Mouse (Mus musculus) hindbrain, embryonic 16.5 days (tissue): ENCODE results near the gene Ehd1. TPM values are rescaled to one million over a fixed set of nuclear protein-coding genes. Genes with fewer than 3 reads are reported as not detected.

Experiments used
- ATAC-seq: fragments of 200-750 bp; cut with Nextera tagmentation; 2 replicates; pipeline ENCODE4 v1.8.0; 2017; ENCODE audit warnings: moderate TSS enrichment, moderate library complexity
- H3K27ac ChIP-seq: fragments of 300-500 bp; sonication (generic); 2 replicates; pipeline ENCODE4 v1.5.1; 2014; ENCODE audit warnings: low read depth, mild to moderate bottlenecking, control low read depth, low read length, moderate library complexity
- H3K27me3 ChIP-seq: fragments of 300-500 bp; sonication (generic); replicated peaks from 2 replicates; pipeline ENCODE4 v1.6.1; 2014; ENCODE audit warnings: low read length; ENCODE audit not compliant: control insufficient read depth, insufficient read depth
- H3K36me3 ChIP-seq: fragments of 300-500 bp; sonication (generic); 2 replicates; pipeline ENCODE4 v1.6.1; 2014; ENCODE audit warnings: mild to moderate bottlenecking, low read length, moderate library complexity, mixed read lengths; ENCODE audit not compliant: control insufficient read depth, insufficient read depth
- H3K4me1 ChIP-seq: fragments of 300-500 bp; sonication (generic); 2 replicates; pipeline ENCODE4 v1.6.1; 2014; ENCODE audit warnings: low read depth, low read length; ENCODE audit not compliant: control insufficient read depth, insufficient read depth
- H3K4me2 ChIP-seq: fragments of 300-500 bp; sonication (generic); 2 replicates; pipeline ENCODE4 v1.6.1; 2014; ENCODE audit warnings: mild to moderate bottlenecking, low read length, control low read depth, moderate library complexity
- H3K4me3 ChIP-seq: fragments of 300-500 bp; sonication (generic); 2 replicates; pipeline ENCODE4 v1.5.1; 2014; ENCODE audit warnings: mild to moderate bottlenecking, low read length, control low read depth, moderate library complexity
- H3K9ac ChIP-seq: fragments of 300-500 bp; sonication (generic); 2 replicates; pipeline ENCODE4 v1.6.1; 2014; ENCODE audit warnings: low read depth, mild to moderate bottlenecking, control low read depth, low read length, moderate library complexity
- H3K9me3 ChIP-seq: fragments of 300-500 bp; sonication (generic); 2 replicates; pipeline ENCODE4 v1.6.1; 2014; ENCODE audit warnings: mild to moderate bottlenecking, low read length, moderate library complexity; ENCODE audit not compliant: control insufficient read depth
- WGBS: fragments of 180-500 bp; shearing (Covaris S2); extraction: QIAGEN DNeasy Blood & Tissue Kit; methylation state at CpG from one replicate; pipeline ENCODE4 v1.1.7; 2014; 5-methylcytosine and 5-hydroxymethylcytosine counted together
- polyA plus RNA-seq: library from polyadenylated mRNA; unstranded; fragments of >200 nt; fragmentation: Nextera tagmentation; extraction: Ambion mirVana; gene quantifications from 2 replicates; pipeline ENCODE4 v1.2.1, GENCODE M21; 2015

The Ehd1 gene
- polyA plus RNA-seq, 1 experiment from 2014 or later: 105 TPM

- ATAC-seq: no peak
- H3K4me3 ChIP-seq: no peak overlapping the region
- no peak overlapping the region for H3K4me2 ChIP-seq
- no peak overlapping the region for H3K27ac ChIP-seq
- 63% methylated on average over 6 of the region's 6 CpGs for WGBS
- H3K4me1 ChIP-seq: no peaks in the 10 kb centered on the region
- H3K9ac ChIP-seq: no peak overlapping the region
- peaks cover 14% of the 10 kb centered on the region for H3K36me3 ChIP-seq
- no peaks in the 10 kb centered on the region for H3K9me3 ChIP-seq
- H3K27me3 ChIP-seq: no peaks in the 10 kb centered on the region
Observed at GRCm38 (mm10) chr19:6265727-6266182, 10.8 kb upstream of the Ehd1 start.

- no peaks in the 10 kb centered on the region for H3K4me1 ChIP-seq
Observed at GRCm38 (mm10) chr19:6267306-6268169, 9.0 kb upstream of the Ehd1 start.

DNA sequence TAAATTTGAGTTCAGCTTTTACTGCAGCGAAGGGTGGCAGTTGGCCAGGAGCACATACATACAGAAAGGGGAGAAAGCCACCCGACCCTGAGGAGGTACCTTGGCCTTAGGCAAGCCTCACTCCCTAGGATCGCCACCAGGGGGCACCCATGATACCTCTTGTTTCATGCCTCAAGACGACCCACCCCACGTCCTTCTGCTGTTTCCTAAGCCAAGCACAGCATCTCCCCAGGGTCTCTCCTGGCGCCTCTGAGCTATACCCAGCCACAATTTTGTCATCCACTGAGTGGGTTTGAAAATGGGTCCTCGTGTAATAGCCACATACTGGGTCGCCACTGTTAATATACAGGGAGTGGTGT lies 8.4 kb upstream of the Ehd1 start:
- H3K4me2 ChIP-seq: no peak overlapping the region
- H3K9ac ChIP-seq: no peak overlapping the region
- peak; percentile 78; the same call in 1 of the 2 replicates for ATAC-seq
- no peaks in the 10 kb centered on the region for H3K27me3 ChIP-seq
- H3K36me3 ChIP-seq: no peaks in the 10 kb centered on the region
- no peak overlapping the region for H3K27ac ChIP-seq
- WGBS: 13% methylated on average over 8 of the region's 8 CpGs
- H3K9me3 ChIP-seq: no peaks in the 10 kb centered on the region
- no peak overlapping the region for H3K4me3 ChIP-seq
- H3K4me1 ChIP-seq: no peaks in the 10 kb centered on the region

More at GRCm38 (mm10) chr19:6267306-6268169, 9.0 kb upstream of the Ehd1 start:
- H3K27me3 ChIP-seq: no peaks in the 10 kb centered on the region
- H3K9ac ChIP-seq: no peak overlapping the region
- H3K9me3 ChIP-seq: no peaks in the 10 kb centered on the region
- ATAC-seq: no peak
- no peak overlapping the region for H3K4me2 ChIP-seq
- 0 out of 2 replicates have a peak overlapping the region, but pooled peaks have one; percentile 6 for H3K27ac ChIP-seq
- no peaks in the 10 kb centered on the region for H3K36me3 ChIP-seq
- no peak overlapping the region for H3K4me3 ChIP-seq
- WGBS: 67% methylated on average over 11 of the region's 11 CpGs

DNA sequence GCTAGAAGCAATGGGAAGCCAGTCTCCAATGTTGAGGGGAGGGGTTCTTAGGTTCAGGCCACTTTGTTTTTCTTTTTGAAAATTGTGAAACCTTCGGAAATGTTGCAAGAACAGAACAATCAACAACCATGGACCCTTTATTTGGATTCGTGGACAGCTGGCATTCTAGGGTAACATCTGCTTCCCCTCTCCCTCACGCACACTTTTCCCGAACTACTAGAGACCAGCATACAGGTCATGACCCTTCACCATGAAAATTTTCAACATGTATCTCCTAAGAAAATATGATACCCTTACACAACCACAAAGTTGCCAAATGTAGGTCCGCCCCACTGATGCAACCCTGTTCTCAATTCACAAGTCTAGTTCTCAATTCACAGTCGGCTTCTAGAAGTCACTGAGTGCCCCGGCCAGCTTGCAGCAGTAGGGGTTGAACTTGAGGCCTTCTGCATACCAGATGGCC lies 7.8 kb upstream of the Ehd1 start:
- Histone ChIP-seq H3K4me1 (no peaks in the 10 kb centered on the region), H3K27ac (no peak overlapping the region), H3K27me3 (no peaks in the 10 kb centered on the region), H3K4me2 (no peak overlapping the region), H3K9me3 (no peaks in the 10 kb centered on the region), H3K36me3 (no peaks in the 10 kb centered on the region), H3K4me3 (no peak overlapping the region), H3K9ac (no peak overlapping the region)
- 82% methylated on average over 7 of the region's 7 CpGs for WGBS
- no peak for ATAC-seq

DNA sequence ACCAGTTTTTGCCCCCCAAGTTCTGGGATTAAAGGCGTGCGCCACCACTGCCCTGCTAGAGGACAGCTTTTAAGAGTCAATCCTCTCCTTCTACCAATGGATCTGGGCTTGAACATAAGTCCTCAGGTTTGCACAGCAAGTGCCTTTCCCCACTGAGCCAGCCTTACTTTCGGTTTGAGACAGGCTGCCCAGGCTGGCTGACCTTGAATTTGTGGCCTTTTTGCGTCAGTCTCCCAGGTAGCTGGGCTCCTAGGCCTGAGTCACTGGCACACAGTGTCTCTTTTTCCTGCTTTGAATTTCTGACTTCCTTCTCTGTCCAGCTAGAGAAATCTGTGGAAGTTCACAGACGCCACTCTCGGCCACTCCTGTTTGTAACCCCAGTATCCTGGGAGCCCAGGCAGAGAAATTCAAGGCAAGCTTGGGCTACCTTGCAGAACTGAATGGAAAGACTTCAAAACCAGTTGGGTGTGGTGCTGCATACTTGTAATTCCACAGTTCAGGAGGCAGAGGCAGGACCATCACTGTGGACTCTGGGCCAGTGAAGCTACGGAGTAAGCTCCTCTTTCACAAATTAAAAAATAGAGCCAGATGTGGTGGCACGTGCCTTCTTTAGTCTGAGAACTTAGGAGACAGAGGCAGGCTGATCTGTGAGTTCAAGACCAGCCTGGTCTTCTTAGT lies 6.6 kb upstream of the Ehd1 start:
- H3K9ac ChIP-seq: no peak overlapping the region
- H3K4me3 ChIP-seq: no peak overlapping the region
- H3K27ac ChIP-seq: no peak overlapping the region
- no peaks in the 10 kb centered on the region for H3K9me3 ChIP-seq
- H3K4me1 ChIP-seq: no peaks in the 10 kb centered on the region
- no peak overlapping the region for H3K4me2 ChIP-seq
- no peak for ATAC-seq
- H3K27me3 ChIP-seq: no peaks in the 10 kb centered on the region
- WGBS: 88% methylated on average over 8 of the region's 8 CpGs
- no peaks in the 10 kb centered on the region for H3K36me3 ChIP-seq

- 59% methylated on average over 9 of the region's 9 CpGs for WGBS
Observed at GRCm38 (mm10) chr19:6270661-6271060, 5.9 kb upstream of the Ehd1 start.

DNA sequence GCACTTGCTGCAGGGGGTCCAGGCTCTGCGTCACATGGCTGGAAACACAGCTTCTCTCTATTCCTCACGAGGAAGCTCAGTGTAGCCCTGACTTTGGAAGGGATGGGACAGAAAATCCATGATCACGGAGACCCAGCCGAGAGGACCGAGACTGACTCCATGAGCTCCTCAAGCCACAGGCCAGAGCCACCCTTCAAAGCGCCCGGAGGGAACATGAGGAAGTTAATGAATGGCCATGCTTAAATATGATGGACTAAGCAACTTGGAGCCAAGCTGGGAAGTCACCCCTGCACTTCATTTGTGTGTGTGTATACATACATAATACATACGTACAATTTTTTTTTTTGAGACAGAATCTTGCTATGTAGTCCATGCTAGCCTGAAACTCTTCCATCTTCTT lies 5.3 kb upstream of the Ehd1 start:
- no peaks in the 10 kb centered on the region for H3K9me3 ChIP-seq
- no peaks in the 10 kb centered on the region for H3K27me3 ChIP-seq
- H3K9ac ChIP-seq: no peak overlapping the region
- H3K36me3 ChIP-seq: no peaks in the 10 kb centered on the region
- H3K27ac ChIP-seq: no peak overlapping the region
- H3K4me2 ChIP-seq: no peak overlapping the region
- H3K4me1 ChIP-seq: peaks cover 7% of the 10 kb centered on the region
- no peak for ATAC-seq
- WGBS: 36% methylated on average over 8 of the region's 8 CpGs
- H3K4me3 ChIP-seq: no peak overlapping the region

More at GRCm38 (mm10) chr19:6270661-6271060, 5.9 kb upstream of the Ehd1 start:
- H3K9ac ChIP-seq: no peak overlapping the region
- H3K4me1 ChIP-seq: peaks cover 1% of the 10 kb centered on the region
- no peak overlapping the region for H3K4me3 ChIP-seq
- H3K36me3 ChIP-seq: no peaks in the 10 kb centered on the region
- no peaks in the 10 kb centered on the region for H3K9me3 ChIP-seq
- ATAC-seq: no peak
- H3K27me3 ChIP-seq: no peaks in the 10 kb centered on the region
- H3K27ac ChIP-seq: no peak overlapping the region
- H3K4me2 ChIP-seq: no peak overlapping the region

DNA sequence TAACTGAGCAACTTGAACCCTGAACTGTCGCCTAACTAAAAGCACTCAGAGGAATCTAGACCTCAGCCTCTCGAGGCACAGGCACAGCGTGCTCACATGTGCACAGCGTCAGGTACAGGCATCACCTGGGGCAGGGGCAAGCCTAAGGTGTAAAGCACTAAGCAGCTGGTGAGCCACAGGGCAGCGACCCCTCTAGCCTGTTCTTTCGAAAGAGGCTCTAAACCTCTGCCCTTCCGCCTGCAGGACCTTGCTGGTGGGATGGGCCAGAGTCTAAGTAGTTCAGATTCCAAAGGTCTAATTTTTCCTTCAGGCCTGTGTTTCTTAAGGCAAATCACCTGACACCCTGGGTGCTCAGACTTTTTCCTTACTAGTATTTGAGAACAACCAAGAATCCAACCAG lies 4.5 kb upstream of the Ehd1 start:
- no peak overlapping the region for H3K9ac ChIP-seq
- peaks cover 7% of the 10 kb centered on the region for H3K4me1 ChIP-seq
- 77% methylated on average over 7 of the region's 7 CpGs for WGBS
- no peak overlapping the region for H3K4me2 ChIP-seq
- H3K27ac ChIP-seq: no peak overlapping the region
- H3K4me3 ChIP-seq: no peak overlapping the region
- no peak for ATAC-seq
- H3K36me3 ChIP-seq: no peaks in the 10 kb centered on the region
- H3K27me3 ChIP-seq: no peaks in the 10 kb centered on the region
- no peaks in the 10 kb centered on the region for H3K9me3 ChIP-seq

DNA sequence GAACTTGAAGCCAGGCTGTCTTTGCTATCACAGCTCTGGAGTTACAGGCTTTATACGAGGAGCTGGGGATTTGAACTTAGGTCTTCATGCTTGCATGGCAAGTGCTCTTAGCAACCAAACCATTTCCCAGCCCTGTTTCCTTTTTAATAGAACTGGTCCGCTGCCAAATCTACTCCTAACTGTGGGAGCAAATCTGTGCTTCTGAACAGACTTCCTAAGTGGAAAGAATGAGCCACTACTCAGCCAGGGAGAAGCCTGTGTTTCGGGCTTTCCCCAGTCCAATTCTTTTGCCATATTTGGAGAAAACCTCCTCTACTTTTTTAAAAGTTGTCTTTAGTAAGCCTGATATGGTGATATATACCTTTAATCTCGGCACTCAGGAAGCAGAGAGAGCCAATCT lies 3.8 kb upstream of the Ehd1 start:
- no peak overlapping the region for H3K9ac ChIP-seq
- no peak overlapping the region for H3K27ac ChIP-seq
- 84% methylated on average over 4 of the region's 4 CpGs for WGBS
- no peaks in the 10 kb centered on the region for H3K27me3 ChIP-seq
- H3K9me3 ChIP-seq: no peaks in the 10 kb centered on the region
- no peak overlapping the region for H3K4me2 ChIP-seq
- H3K4me1 ChIP-seq: peaks cover 8% of the 10 kb centered on the region
- H3K4me3 ChIP-seq: no peak overlapping the region
- ATAC-seq: no peak
- no peaks in the 10 kb centered on the region for H3K36me3 ChIP-seq
